Comparison of ENCODE assay signal across 8 mouse cellular contexts in the genomic region with DNA sequence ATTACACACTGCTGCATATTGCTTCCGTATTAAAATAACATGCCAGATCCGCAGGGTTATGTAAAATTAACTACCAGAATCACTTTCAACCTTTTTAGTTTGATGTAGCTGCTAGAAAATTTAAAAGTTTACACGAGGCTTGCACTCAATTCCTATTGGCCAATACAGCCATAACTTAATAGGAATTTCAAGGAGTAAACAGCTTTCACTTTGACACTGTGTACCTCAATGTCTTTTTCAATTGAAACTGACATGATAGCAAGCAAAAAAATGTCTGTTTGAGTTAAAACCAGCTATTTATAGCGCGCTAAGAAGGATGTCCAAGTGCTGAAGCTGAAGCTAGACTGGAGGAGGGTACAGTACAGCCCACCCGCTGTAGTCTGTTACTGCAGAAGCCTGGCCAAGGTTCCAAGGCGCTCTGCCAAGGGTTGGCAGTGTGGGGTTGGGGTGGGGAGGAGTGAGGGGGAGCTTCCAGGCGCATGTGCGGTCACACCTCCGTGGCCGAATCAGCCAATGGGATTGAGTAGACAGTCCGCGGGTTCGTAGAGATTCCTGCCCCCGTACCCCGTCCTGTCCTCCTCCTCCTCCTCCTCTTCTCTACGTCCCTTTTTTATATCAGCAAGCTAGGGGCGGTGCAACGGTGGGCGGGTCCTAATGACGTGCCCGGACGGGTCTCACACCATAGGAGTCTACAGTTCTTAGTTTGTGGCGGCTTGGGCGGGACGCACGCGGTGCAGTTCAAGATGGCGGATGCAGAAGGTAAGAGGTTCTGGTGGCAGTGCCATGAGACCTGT. TPM values are rescaled to one million over a fixed set of nuclear protein-coding genes. Genes with fewer than 3 reads are reported as not detected.
DNase-seq lines count a peak whose midpoint lies in the region; ATAC-seq lines count a peak whose summit lies in the region.

A gene (plus strand): TSS at position 486 of the 794 bp plus-strand sequence.

- no peaks in the 10 kb centered on the region for H3K27me3 ChIP-seq in lung, embryonic 16.5 days (ENCODE audit: control insufficient read depth, insufficient read depth, low read depth, low read length)

- no peaks in the 10 kb centered on the region for H3K36me3 ChIP-seq in lung, embryonic 16.5 days (ENCODE audit: control insufficient read depth, insufficient read depth, low read length)

- peak; percentile 97 for DNase-seq in MEL-GATA-1-ER (ENCODE audit: extremely low read depth, low read depth)
- DNase-seq in cerebellum, adult 8-10 months = peak; percentile 87
- DNase-seq in forelimb bud, embryonic 11.5 days (ENCODE audit: low read depth, low spot score) = peak; percentile 86
- peak; percentile 80 for DNase-seq in layer of hippocampus, adult 9-10 months (ENCODE audit: low spot score)
- peak; percentile 62 for DNase-seq in ovary, postnatal 10 days (ENCODE audit: low spot score)
- DNase-seq in thymus, postnatal 10 days (ENCODE audit: low spot score in 2 of 2) = peak; percentile 82 to 93

- peak within 1 kb of the TSS; percentile 48 for H3K4me2 ChIP-seq in lung, embryonic 16.5 days (ENCODE audit: low read depth, low read length)

- peak within 1 kb of the TSS; percentile 67 for H3K4me3 ChIP-seq in lung, embryonic 16.5 days (ENCODE audit: low read length)

- no peaks in the 10 kb centered on the region for H3K9me3 ChIP-seq in lung, embryonic 16.5 days (ENCODE audit: control insufficient read depth, low read length)

- peak within 1 kb of the TSS; percentile 81 for H3K27ac ChIP-seq in lung, embryonic 16.5 days (ENCODE audit: low read length)

- WGBS in lung, embryonic 16.5 days = 18% methylated on average over 29 of the region's 29 CpGs

- peak within 1 kb of the TSS; percentile 75 for H3K9ac ChIP-seq in lung, embryonic 16.5 days (ENCODE audit: low read length)

- no peaks in the 10 kb centered on the region for H3K4me1 ChIP-seq in lung, embryonic 16.5 days (replicated peaks; ENCODE audit: control insufficient read depth, insufficient read depth, low read length)

- ATAC-seq in hematopoietic stem cell, adult 5-6 weeks (replicated peaks in 1 of 2; ENCODE audit: insufficient read depth in 1 of 2, low FRiP score in 2 of 2, low TSS enrichment in 1 of 2, low read depth in 1 of 2, poor library complexity in 2 of 2, severe bottlenecking in 2 of 2) = peak; percentile 98 to 99
- ATAC-seq in lung, embryonic 16.5 days (ENCODE audit: low read depth) = peak; percentile 99

RNA-seq across cellular contexts. Expression of the gene that starts here (rescaled TPM):
- 454 and 474 TPM in 2 replicates for total RNA-seq in hematopoietic stem cell, adult 5-6 weeks (2017)
- 99.6 and 108 TPM in 2 replicates for polyA plus RNA-seq in lung, embryonic 16.5 days (2015; fragmentation: Nextera tagmentation; extraction: Ambion mirVana)

Comparison
In these comparisons a context has a peak if more than half of its experiments do, and no peak if none do; other contexts are left out.
1. Peak in every context shown above with its lines: DNase-seq, ATAC-seq, H3K4me3 ChIP-seq and H3K27ac ChIP-seq.